Mouse (Mus musculus): ENCODE measurements around the gene Sdccag8. TPM values are rescaled to one million over a fixed set of nuclear protein-coding genes. Genes with fewer than 3 reads are reported as not detected.
A peak's percentile ranks its signal among the peaks of the same experiment; 100 is the strongest.

Gene Sdccag8
- total and polyA plus RNA-seq, 2 experiments, result 2.3 to 9.5 TPM

DNA sequence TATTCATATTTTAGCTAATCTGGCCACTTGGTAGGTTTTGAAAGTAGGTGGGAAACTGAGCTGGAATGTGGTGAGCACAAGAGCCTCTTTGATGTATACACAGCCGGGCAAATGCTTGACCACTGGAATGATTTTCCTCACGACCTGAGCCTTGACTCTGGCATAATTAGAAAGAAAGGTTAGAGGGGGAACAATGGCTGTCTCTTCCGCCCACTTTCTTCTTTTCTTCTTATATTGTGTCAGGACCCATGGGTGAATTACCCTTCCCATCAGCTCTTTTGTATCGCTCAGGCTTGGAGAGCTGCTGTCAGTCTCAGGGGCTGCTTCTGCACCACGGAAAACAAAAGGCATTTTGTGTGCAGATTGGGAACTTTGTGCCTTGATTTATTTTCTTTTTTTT, 65.6 kb downstream of the Sdccag8 start:
- no peaks in the 10 kb centered on the region for H3K4me1 ChIP-seq (ENCODE audit: control insufficient read depth, insufficient read depth, low read length)
- no peak overlapping the region for H3K9ac ChIP-seq (ENCODE audit: low read depth, low read length)
- DNase-seq (ENCODE audit: extremely low read depth, low read depth, low spot score), result no peak
- H3K4me3 ChIP-seq (ENCODE audit: insufficient read depth, low read depth, low read length), result no peak overlapping the region
- H3K27me3 ChIP-seq (ENCODE audit: control insufficient read depth, insufficient read depth, low read length), result no peaks in the 10 kb centered on the region
- H3K79me2 ChIP-seq (ENCODE audit: control insufficient read depth, insufficient read depth, low read length), result no peaks in the 10 kb centered on the region
- H3K27ac ChIP-seq (replicated peaks; ENCODE audit: insufficient read depth, low read depth, low read length), result no peak overlapping the region
- WGBS, result 89% methylated on average over 5 of the region's 5 CpGs
- TF ChIP-seq POLR2A (IDR thresholded peaks at IDR 0.05; ENCODE audit: extremely low read depth, insufficient read depth, low read length) (no peak), CTCF (IDR thresholded peaks at IDR 0.05; ENCODE audit: low read depth, low read length) (no peak)
- peaks cover 17% of the 10 kb centered on the region for H3K36me3 ChIP-seq (ENCODE audit: control insufficient read depth, insufficient read depth, low read length)

- no peaks in the 10 kb centered on the region for H3K4me1 ChIP-seq (ENCODE audit: control insufficient read depth, insufficient read depth, low read length)
- no peak overlapping the region for H3K4me3 ChIP-seq (ENCODE audit: insufficient read depth, low read depth, low read length)
- WGBS, result 98% methylated on average over 6 of the region's 6 CpGs
- H3K27ac ChIP-seq (replicated peaks; ENCODE audit: insufficient read depth, low read depth, low read length), result no peak overlapping the region
- DNase-seq (ENCODE audit: extremely low read depth, low read depth, low spot score), result no peak
- H3K36me3 ChIP-seq (ENCODE audit: control insufficient read depth, insufficient read depth, low read length), result peaks cover 18% of the 10 kb centered on the region
- TF ChIP-seq CTCF (IDR thresholded peaks at IDR 0.05; ENCODE audit: low read depth, low read length) (no peak), POLR2A (IDR thresholded peaks at IDR 0.05; ENCODE audit: extremely low read depth, insufficient read depth, low read length) (no peak)
- H3K79me2 ChIP-seq (ENCODE audit: control insufficient read depth, insufficient read depth, low read length), result no peaks in the 10 kb centered on the region
- H3K27me3 ChIP-seq (ENCODE audit: control insufficient read depth, insufficient read depth, low read length), result no peaks in the 10 kb centered on the region
- H3K9ac ChIP-seq (ENCODE audit: low read depth, low read length), result no peak overlapping the region
These were observed 66.5 kb downstream of the Sdccag8 start for GRCm38 (mm10) chr1:176880943-176881342.

- WGBS, result 96% methylated on average over 17 of the region's 17 CpGs
- no peaks in the 10 kb centered on the region for H3K79me2 ChIP-seq (ENCODE audit: control insufficient read depth, insufficient read depth, low read length)
- H3K4me1 ChIP-seq (ENCODE audit: control insufficient read depth, insufficient read depth, low read length), result no peaks in the 10 kb centered on the region
- H3K9ac ChIP-seq (ENCODE audit: low read depth, low read length), result no peak overlapping the region
- no peak overlapping the region for H3K27ac ChIP-seq (replicated peaks; ENCODE audit: insufficient read depth, low read depth, low read length)
- no peak overlapping the region for H3K4me3 ChIP-seq (ENCODE audit: insufficient read depth, low read depth, low read length)
- no peaks in the 10 kb centered on the region for H3K27me3 ChIP-seq (ENCODE audit: control insufficient read depth, insufficient read depth, low read length)
- DNase-seq (ENCODE audit: extremely low read depth, low read depth, low spot score), result no peak
- H3K36me3 ChIP-seq (ENCODE audit: control insufficient read depth, insufficient read depth, low read length), result peaks cover 14% of the 10 kb centered on the region; the same call in 1 of the 2 replicates
- TF ChIP-seq POLR2A (IDR thresholded peaks at IDR 0.05; ENCODE audit: extremely low read depth, insufficient read depth, low read length) (no peak), CTCF (IDR thresholded peaks at IDR 0.05; ENCODE audit: low read depth, low read length) (no peak)
These were observed 70.9 kb downstream of the Sdccag8 start for GRCm38 (mm10) chr1:176885207-176885933.

DNA sequence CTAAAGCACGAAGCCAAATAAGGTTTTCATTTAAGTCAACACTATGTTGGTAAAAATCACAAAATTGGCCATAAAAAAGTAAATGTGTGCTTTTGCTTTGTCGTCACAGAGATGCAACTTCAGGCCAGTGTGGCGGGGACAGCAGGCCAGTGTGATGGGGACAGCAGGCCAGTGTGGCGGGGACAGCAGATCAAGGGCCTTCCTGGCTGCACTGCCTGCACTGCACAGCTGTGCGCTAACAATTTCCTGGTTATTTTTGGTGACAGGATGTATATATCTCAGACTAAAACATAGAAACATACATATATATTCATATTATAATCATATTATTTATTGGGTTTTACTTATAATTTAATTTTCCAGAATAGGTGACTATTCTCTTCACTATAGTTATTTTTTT, 71.5 kb downstream of the Sdccag8 start:
- no peak for DNase-seq (ENCODE audit: extremely low read depth, low read depth, low spot score)
- no peaks in the 10 kb centered on the region for H3K27me3 ChIP-seq (ENCODE audit: control insufficient read depth, insufficient read depth, low read length)
- H3K27ac ChIP-seq (replicated peaks; ENCODE audit: insufficient read depth, low read depth, low read length), result no peak overlapping the region
- H3K4me3 ChIP-seq (ENCODE audit: insufficient read depth, low read depth, low read length), result no peak overlapping the region
- no peak overlapping the region for H3K9ac ChIP-seq (ENCODE audit: low read depth, low read length)
- no peaks in the 10 kb centered on the region for H3K4me1 ChIP-seq (ENCODE audit: control insufficient read depth, insufficient read depth, low read length)
- no peak for TF ChIP-seq POLR2A (IDR thresholded peaks at IDR 0.05; ENCODE audit: extremely low read depth, insufficient read depth, low read length)
- no peak for TF ChIP-seq CTCF (IDR thresholded peaks at IDR 0.05; ENCODE audit: low read depth, low read length)
- H3K79me2 ChIP-seq (ENCODE audit: control insufficient read depth, insufficient read depth, low read length), result no peaks in the 10 kb centered on the region
- peaks cover 13% of the 10 kb centered on the region; the same call in 1 of the 2 replicates for H3K36me3 ChIP-seq (ENCODE audit: control insufficient read depth, insufficient read depth, low read length)
- WGBS, result 94% methylated on average over 5 of the region's 5 CpGs

DNA sequence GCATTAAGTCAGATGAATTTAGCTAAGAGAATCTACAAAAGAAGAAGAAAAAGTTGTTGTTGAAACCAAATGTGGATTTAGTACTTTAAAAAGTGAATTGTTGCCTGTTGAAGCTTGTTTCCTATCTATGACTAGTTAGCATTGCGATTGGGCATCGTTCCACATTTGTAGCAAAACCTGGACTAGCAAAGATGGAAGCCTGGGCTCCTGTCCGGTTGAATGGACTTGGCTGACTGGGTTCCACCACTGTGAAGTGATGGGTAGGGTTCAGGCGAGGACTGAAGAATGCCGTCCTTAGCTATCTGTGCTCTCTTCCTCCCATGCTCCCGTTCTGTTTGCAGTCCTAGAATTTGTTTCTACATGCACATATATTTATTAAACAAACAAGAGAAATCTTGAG, 89.3 kb downstream of the Sdccag8 start:
- no peak overlapping the region for H3K9ac ChIP-seq (ENCODE audit: low read depth, low read length)
- no peak for TF ChIP-seq CTCF (IDR thresholded peaks at IDR 0.05; ENCODE audit: low read depth, low read length)
- TF ChIP-seq POLR2A (IDR thresholded peaks at IDR 0.05; ENCODE audit: extremely low read depth, insufficient read depth, low read length), result no peak
- no peaks in the 10 kb centered on the region for H3K4me1 ChIP-seq (ENCODE audit: control insufficient read depth, insufficient read depth, low read length)
- WGBS, result 91% methylated on average over 6 of the region's 6 CpGs
- H3K27ac ChIP-seq (replicated peaks; ENCODE audit: insufficient read depth, low read depth, low read length), result no peak overlapping the region
- H3K4me3 ChIP-seq (ENCODE audit: insufficient read depth, low read depth, low read length), result no peak overlapping the region
- DNase-seq (ENCODE audit: extremely low read depth, low read depth, low spot score), result no peak
- no peaks in the 10 kb centered on the region for H3K36me3 ChIP-seq (ENCODE audit: control insufficient read depth, insufficient read depth, low read length)
- no peaks in the 10 kb centered on the region; the same call in 1 of the 2 replicates for H3K79me2 ChIP-seq (ENCODE audit: control insufficient read depth, insufficient read depth, low read length)
- H3K27me3 ChIP-seq (ENCODE audit: control insufficient read depth, insufficient read depth, low read length), result no peaks in the 10 kb centered on the region

GRCm38 (mm10) chr1:176915946-176916345, 101.5 kb downstream of the Sdccag8 start:
- no peaks in the 10 kb centered on the region for H3K4me1 ChIP-seq (ENCODE audit: control insufficient read depth, insufficient read depth, low read length)
- 96% methylated on average over 2 of the region's 2 CpGs for WGBS
- peaks cover 5% of the 10 kb centered on the region; the same call in 1 of the 2 replicates for H3K36me3 ChIP-seq (ENCODE audit: control insufficient read depth, insufficient read depth, low read length)
- no peak overlapping the region for H3K4me3 ChIP-seq (ENCODE audit: insufficient read depth, low read depth, low read length)
- H3K79me2 ChIP-seq (ENCODE audit: control insufficient read depth, insufficient read depth, low read length), result no peaks in the 10 kb centered on the region
- no peaks in the 10 kb centered on the region for H3K27me3 ChIP-seq (ENCODE audit: control insufficient read depth, insufficient read depth, low read length)
- TF ChIP-seq POLR2A (IDR thresholded peaks at IDR 0.05; ENCODE audit: extremely low read depth, insufficient read depth, low read length), result no peak
- no peak for TF ChIP-seq CTCF (IDR thresholded peaks at IDR 0.05; ENCODE audit: low read depth, low read length)
- no peak overlapping the region for H3K27ac ChIP-seq (replicated peaks; ENCODE audit: insufficient read depth, low read depth, low read length)
- no peak overlapping the region for H3K9ac ChIP-seq (ENCODE audit: low read depth, low read length)
- DNase-seq (ENCODE audit: extremely low read depth, low read depth, low spot score), result peak; percentile 11

All from liver, adult 2 months (tissue).